8 mouse cellular contexts compared by ENCODE assay signal in the genomic region with DNA sequence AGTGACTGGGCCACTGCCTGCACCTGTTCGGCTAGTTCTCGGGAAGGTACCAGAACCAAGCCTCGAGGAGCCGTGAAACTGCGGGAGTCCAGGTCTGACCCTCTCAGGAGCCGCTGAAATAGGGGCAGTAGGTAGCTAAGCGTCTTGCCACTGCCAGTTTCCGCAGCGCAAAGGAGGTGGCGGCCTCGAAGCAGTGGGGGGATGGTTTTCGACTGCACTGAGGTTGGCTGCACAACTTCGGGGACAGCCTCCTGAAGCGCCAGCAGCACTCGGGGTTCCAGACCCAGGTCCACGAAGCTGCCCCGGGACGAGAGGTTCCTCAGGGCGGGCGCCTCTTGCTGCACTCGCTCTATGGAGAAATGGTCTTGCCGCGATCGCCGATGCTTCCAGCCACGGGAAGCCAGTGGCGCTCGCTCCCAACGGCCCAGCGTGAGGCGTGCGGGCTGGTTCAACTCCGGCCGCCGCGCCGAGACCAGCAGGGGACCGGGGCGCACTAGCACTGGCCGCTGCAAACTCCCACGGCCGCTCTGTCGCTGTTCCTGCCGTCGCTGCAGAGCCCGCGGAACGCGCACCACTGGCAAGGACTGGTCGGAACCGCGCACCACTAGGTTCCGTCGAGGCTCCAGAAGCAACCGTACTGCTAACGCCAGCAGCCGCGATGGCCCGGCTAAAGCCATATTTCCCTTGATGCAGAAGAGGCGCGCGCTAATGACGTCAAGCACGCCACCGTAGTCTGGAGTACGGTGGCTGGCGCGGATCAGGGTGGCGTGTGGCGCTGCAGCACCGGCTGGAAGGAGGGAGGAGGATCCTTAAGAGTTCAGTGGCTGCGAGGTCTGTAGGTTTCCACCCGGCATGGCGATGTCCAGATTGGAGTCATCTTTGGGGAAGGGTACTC. TPM values are rescaled to one million over a fixed set of nuclear protein-coding genes. Genes with fewer than 3 reads are reported as not detected.
DNase-seq lines count a peak whose midpoint lies in the region; ATAC-seq and TF ChIP-seq lines count a peak whose summit lies in the region.

No protein-coding gene starts in this region.

- H3K36me3 ChIP-seq in hindbrain, postnatal 0 days (ENCODE audit: insufficient read depth, low read length) = 0 out of 2 replicates have a peak, but pooled peaks cover 4% of the 10 kb centered on the region

- no peak for TF ChIP-seq CTCF in hindbrain, postnatal 0 days (IDR thresholded peaks at IDR 0.05; ENCODE audit: low read depth)
- no peak for TF ChIP-seq CTCF in left cerebral cortex, adult 2 months (IDR thresholded peaks at IDR 0.05)

- peak overlapping the region; percentile 76 for H3K27ac ChIP-seq in hindbrain, postnatal 0 days
- H3K27ac ChIP-seq in left cerebral cortex, adult 2 months = peak overlapping the region; percentile 81

- WGBS in hindbrain, postnatal 0 days = 1% methylated on average over 74 of the region's 74 CpGs

- H3K9me3 ChIP-seq in hindbrain, postnatal 0 days (ENCODE audit: low read length) = no peaks in the 10 kb centered on the region

- no peaks in the 10 kb centered on the region for H3K27me3 ChIP-seq in hindbrain, postnatal 0 days (ENCODE audit: insufficient read depth, low read length)

- ATAC-seq in hindbrain, postnatal 0 days = peak; percentile 98
- peak; percentile 93 for ATAC-seq in megakaryocyte, adult 5-6 weeks (ENCODE audit: poor library complexity, severe bottlenecking)

- DNase-seq in WW6 (ENCODE audit: low read depth, low spot score) = peak; percentile 91
- DNase-seq in cerebellum, postnatal 4 days (ENCODE audit: low spot score in 2 of 2) = peak; percentile 81 to 92
- DNase-seq in gastrocnemius, adult 18-20 months (ENCODE audit: low spot score) = peak; percentile 89
- peak; percentile 97 for DNase-seq in hindbrain, postnatal 0 days (ENCODE audit: low spot score)
- DNase-seq in left cerebral cortex, adult 2 months (ENCODE audit: extremely low spot score in 1 of 2, low spot score in 2 of 2) = peak; percentile 92 to 96
- DNase-seq in right cerebral cortex, adult 2 months (ENCODE audit: low spot score in 2 of 2) = peak; percentile 97
- peak; percentile 92 for DNase-seq in urinary bladder, postnatal 14 days (ENCODE audit: low spot score)

- intact Hi-C loops in left cerebral cortex, adult 2 months (cut with DNase I) = loop anchor here (2.0 to 5.0 kb wide), 2 partner anchors 110 to 159 kb away; a partner anchor contains a TSS

- peak overlapping the region; percentile 99 for H3K4me2 ChIP-seq in hindbrain, postnatal 0 days (ENCODE audit: low read depth, low read length)

- H3K9ac ChIP-seq in hindbrain, postnatal 0 days (replicated peaks; ENCODE audit: low read length) = peak overlapping the region; percentile 81

- 0 out of 2 replicates have a peak, but pooled peaks cover 5% of the 10 kb centered on the region for H3K4me1 ChIP-seq in hindbrain, postnatal 0 days (ENCODE audit: insufficient read depth, low read length)

- peak overlapping the region; percentile 78 for H3K4me3 ChIP-seq in hindbrain, postnatal 0 days (ENCODE audit: low read length)
- peak overlapping the region; percentile 99 for H3K4me3 ChIP-seq in left cerebral cortex, adult 2 months

RNA-seq across cellular contexts. Expression of a gene that starts 0.7 kb away (rescaled TPM):
- total RNA-seq in gastrocnemius, adult 18-20 months (2021) = 10 to 100 TPM; 10.6 to 10.9 TPM
- total RNA-seq in hindbrain, postnatal 0 days (2014; rRNA removed) = 36.7 and 43.3 TPM in 2 replicates
- polyA plus RNA-seq in hindbrain, postnatal 0 days (2015; fragmentation: Nextera tagmentation; extraction: Ambion mirVana) = 19.7 and 20.2 TPM in 2 replicates
- 10 to 100 TPM; 14.1 to 14.9 TPM for total RNA-seq in left cerebral cortex, adult 2 months (2021)
- 8.8 and 9.6 TPM in 2 replicates for total RNA-seq in megakaryocyte, adult 5-6 weeks (2015)
- total RNA-seq in megakaryocyte, adult 5-6 weeks (2017) = 13.7 and 13.9 TPM in 2 replicates

RNA-seq across cellular contexts. Expression of a gene that starts 5.2 kb away (rescaled TPM):
- not detected for total RNA-seq in gastrocnemius, adult 18-20 months (2021)
- not detected in 2 replicates for total RNA-seq in hindbrain, postnatal 0 days (2014; rRNA removed)
- not detected in 2 replicates for polyA plus RNA-seq in hindbrain, postnatal 0 days (2015; fragmentation: Nextera tagmentation; extraction: Ambion mirVana)
- total RNA-seq in left cerebral cortex, adult 2 months (2021) = not detected
- 0.20 TPM in 1 of 2 replicates, not detected in the other for total RNA-seq in megakaryocyte, adult 5-6 weeks (2015)
- total RNA-seq in megakaryocyte, adult 5-6 weeks (2017) = not detected in 2 replicates

RNA-seq across cellular contexts. Expression of a gene that starts 19.9 kb away (rescaled TPM):
- 10 to 100 TPM in 1 of 2 experiments, 1 to 10 TPM in 1; 9.6 to 10.4 TPM for total RNA-seq in gastrocnemius, adult 18-20 months (2021)
- 9.3 and 15.4 TPM in 2 replicates for total RNA-seq in hindbrain, postnatal 0 days (2014; rRNA removed)
- 20.2 and 22.4 TPM in 2 replicates for polyA plus RNA-seq in hindbrain, postnatal 0 days (2015; fragmentation: Nextera tagmentation; extraction: Ambion mirVana)
- total RNA-seq in left cerebral cortex, adult 2 months (2021) = 10 to 100 TPM; 19.7 to 21.9 TPM
- 3.8 and 4.3 TPM in 2 replicates for total RNA-seq in megakaryocyte, adult 5-6 weeks (2015)
- total RNA-seq in megakaryocyte, adult 5-6 weeks (2017) = 6.0 and 6.9 TPM in 2 replicates

RNA-seq across cellular contexts. Expression of a gene that starts 31.8 kb away (rescaled TPM):
- not detected for total RNA-seq in gastrocnemius, adult 18-20 months (2021)
- total RNA-seq in hindbrain, postnatal 0 days (2014; rRNA removed) = not detected in 2 replicates
- polyA plus RNA-seq in hindbrain, postnatal 0 days (2015; fragmentation: Nextera tagmentation; extraction: Ambion mirVana) = not detected in 2 replicates
- total RNA-seq in left cerebral cortex, adult 2 months (2021) = not detected
- not detected in 2 replicates for total RNA-seq in megakaryocyte, adult 5-6 weeks (2015)
- not detected in 2 replicates for total RNA-seq in megakaryocyte, adult 5-6 weeks (2017)

RNA-seq across cellular contexts. Expression of a gene that starts 45.1 kb away (rescaled TPM):
- total RNA-seq in gastrocnemius, adult 18-20 months (2021) = 10 to 100 TPM in 1 of 2 experiments, 1 to 10 TPM in 1; 8.7 to 16.1 TPM
- 22.5 and 25.5 TPM in 2 replicates for total RNA-seq in hindbrain, postnatal 0 days (2014; rRNA removed)
- polyA plus RNA-seq in hindbrain, postnatal 0 days (2015; fragmentation: Nextera tagmentation; extraction: Ambion mirVana) = 16.3 and 16.9 TPM in 2 replicates
- 10 to 100 TPM; 18.2 to 19.8 TPM for total RNA-seq in left cerebral cortex, adult 2 months (2021)
- total RNA-seq in megakaryocyte, adult 5-6 weeks (2015) = 2.9 and 5.9 TPM in 2 replicates
- total RNA-seq in megakaryocyte, adult 5-6 weeks (2017) = 2.1 and 9.4 TPM in 2 replicates

Comparison
In these comparisons a context has a peak if more than half of its experiments do, and no peak if none do; other contexts are left out.
1. Peak in every context shown above with its lines: DNase-seq, ATAC-seq, H3K4me3 ChIP-seq and H3K27ac ChIP-seq.